Mouse (Mus musculus) hindbrain, embryonic 16.5 days (tissue): ENCODE results near the gene Rnase4. TPM values are rescaled to one million over a fixed set of nuclear protein-coding genes. Genes with fewer than 3 reads are reported as not detected.
A peak's percentile ranks its signal among the peaks of the same experiment; 100 is the strongest.

Experiments
- ATAC-seq: fragments of 200-750 bp; cut with Nextera tagmentation; 2 replicates; pipeline ENCODE4 v1.8.0; 2017; ENCODE audit warnings: moderate TSS enrichment, moderate library complexity
- H3K27ac ChIP-seq: fragments of 300-500 bp; sonication (generic); 2 replicates; pipeline ENCODE4 v1.5.1; 2014; ENCODE audit warnings: low read depth, mild to moderate bottlenecking, control low read depth, low read length, moderate library complexity
- H3K27me3 ChIP-seq: fragments of 300-500 bp; sonication (generic); replicated peaks from 2 replicates; pipeline ENCODE4 v1.6.1; 2014; ENCODE audit warnings: low read length; ENCODE audit not compliant: control insufficient read depth, insufficient read depth
- H3K36me3 ChIP-seq: fragments of 300-500 bp; sonication (generic); 2 replicates; pipeline ENCODE4 v1.6.1; 2014; ENCODE audit warnings: mild to moderate bottlenecking, low read length, moderate library complexity, mixed read lengths; ENCODE audit not compliant: control insufficient read depth, insufficient read depth
- H3K4me1 ChIP-seq: fragments of 300-500 bp; sonication (generic); 2 replicates; pipeline ENCODE4 v1.6.1; 2014; ENCODE audit warnings: low read depth, low read length; ENCODE audit not compliant: control insufficient read depth, insufficient read depth
- H3K4me2 ChIP-seq: fragments of 300-500 bp; sonication (generic); 2 replicates; pipeline ENCODE4 v1.6.1; 2014; ENCODE audit warnings: mild to moderate bottlenecking, low read length, control low read depth, moderate library complexity
- H3K4me3 ChIP-seq: fragments of 300-500 bp; sonication (generic); 2 replicates; pipeline ENCODE4 v1.5.1; 2014; ENCODE audit warnings: mild to moderate bottlenecking, low read length, control low read depth, moderate library complexity
- H3K9ac ChIP-seq: fragments of 300-500 bp; sonication (generic); 2 replicates; pipeline ENCODE4 v1.6.1; 2014; ENCODE audit warnings: low read depth, mild to moderate bottlenecking, control low read depth, low read length, moderate library complexity
- H3K9me3 ChIP-seq: fragments of 300-500 bp; sonication (generic); 2 replicates; pipeline ENCODE4 v1.6.1; 2014; ENCODE audit warnings: mild to moderate bottlenecking, low read length, moderate library complexity; ENCODE audit not compliant: control insufficient read depth
- WGBS: fragments of 180-500 bp; shearing (Covaris S2); extraction: QIAGEN DNeasy Blood & Tissue Kit; methylation state at CpG from one replicate; pipeline ENCODE4 v1.1.7; 2014; 5-methylcytosine and 5-hydroxymethylcytosine counted together
- polyA plus RNA-seq: library from polyadenylated mRNA; unstranded; fragments of >200 nt; fragmentation: Nextera tagmentation; extraction: Ambion mirVana; gene quantifications from 2 replicates; pipeline ENCODE4 v1.2.1, GENCODE M21; 2015

The Rnase4 gene
- polyA plus RNA-seq, 1 experiment from 2014 or later: 19.8 TPM

DNA sequence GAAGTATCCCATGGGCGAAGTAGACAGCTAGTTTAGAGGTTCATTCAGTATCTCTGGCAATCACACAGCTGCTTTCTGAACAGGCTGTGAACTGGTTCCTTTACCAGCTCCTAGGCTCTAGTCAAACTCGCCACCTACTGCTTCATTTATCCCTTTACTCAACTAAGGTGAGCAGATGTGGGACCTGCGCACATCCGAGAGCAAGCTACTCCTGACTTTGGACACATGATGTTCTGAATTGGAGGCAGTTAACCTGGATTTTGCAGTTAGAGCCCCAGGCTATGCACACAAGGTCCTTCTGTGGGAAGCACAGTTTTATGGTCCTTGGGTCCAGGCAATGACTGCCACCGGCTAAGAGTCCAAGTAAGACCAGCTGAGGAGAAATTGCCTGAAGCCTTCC lies 30.1 kb upstream of the Rnase4 start:
- no peak for ATAC-seq
- H3K27me3 ChIP-seq: no peaks in the 10 kb centered on the region
- no peaks in the 10 kb centered on the region for H3K4me1 ChIP-seq
- H3K27ac ChIP-seq: no peak overlapping the region
- H3K4me3 ChIP-seq: no peak overlapping the region
- no peaks in the 10 kb centered on the region for H3K9me3 ChIP-seq
- H3K36me3 ChIP-seq: no peaks in the 10 kb centered on the region
- no peak overlapping the region for H3K9ac ChIP-seq
- WGBS: 88% methylated on average over 5 of the region's 5 CpGs
- no peak overlapping the region for H3K4me2 ChIP-seq

- no peak overlapping the region for H3K4me2 ChIP-seq
- 90% methylated on average over 5 of the region's 5 CpGs for WGBS
- H3K36me3 ChIP-seq: no peaks in the 10 kb centered on the region
- no peak overlapping the region for H3K4me3 ChIP-seq
- H3K9me3 ChIP-seq: no peaks in the 10 kb centered on the region
- no peak for ATAC-seq
- no peak overlapping the region for H3K27ac ChIP-seq
- H3K27me3 ChIP-seq: no peaks in the 10 kb centered on the region
- H3K9ac ChIP-seq: no peak overlapping the region
- H3K4me1 ChIP-seq: peaks cover 5% of the 10 kb centered on the region
These were observed 21.9 kb upstream of the Rnase4 start for GRCm38 (mm10) chr14:51068956-51069355.

DNA sequence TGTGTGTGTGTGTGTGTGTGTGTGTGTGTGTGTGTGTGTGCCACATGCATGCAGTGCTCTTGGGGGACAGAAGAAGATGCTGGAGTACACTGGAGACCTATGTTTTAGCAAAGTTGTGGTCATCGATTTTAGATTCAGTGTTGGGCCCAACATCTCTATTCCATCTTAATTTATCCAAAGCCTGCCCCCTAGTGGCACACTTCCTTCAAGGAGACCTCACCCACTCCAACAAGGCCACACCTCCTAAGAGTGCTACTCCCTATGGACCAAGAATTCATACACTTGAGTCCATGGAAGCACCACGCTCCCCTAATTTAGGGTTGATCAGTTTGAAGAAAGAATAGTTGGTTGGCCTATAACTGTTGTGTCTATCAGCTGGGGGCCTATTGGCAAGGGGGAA lies 21.3 kb upstream of the Rnase4 start:
- no peaks in the 10 kb centered on the region for H3K9me3 ChIP-seq
- no peak overlapping the region for H3K4me3 ChIP-seq
- H3K4me1 ChIP-seq: peaks cover 5% of the 10 kb centered on the region
- no peak overlapping the region for H3K9ac ChIP-seq
- ATAC-seq: no peak
- no peaks in the 10 kb centered on the region for H3K36me3 ChIP-seq
- no peaks in the 10 kb centered on the region for H3K27me3 ChIP-seq
- no peak overlapping the region for H3K27ac ChIP-seq
- no peak overlapping the region for H3K4me2 ChIP-seq
- 95% methylated on average over 2 of the region's 2 CpGs for WGBS

GRCm38 (mm10) chr14:51074335-51074734 lies 16.5 kb upstream of the Rnase4 start, which contains the start of gene Olfr750:
Gene Olfr750 (minus strand): TSS chr14:51074435.
- ATAC-seq: no peak
- 94% methylated on average over 3 of the region's 3 CpGs for WGBS
- no peaks in the 10 kb centered on the region for H3K9me3 ChIP-seq

DNA sequence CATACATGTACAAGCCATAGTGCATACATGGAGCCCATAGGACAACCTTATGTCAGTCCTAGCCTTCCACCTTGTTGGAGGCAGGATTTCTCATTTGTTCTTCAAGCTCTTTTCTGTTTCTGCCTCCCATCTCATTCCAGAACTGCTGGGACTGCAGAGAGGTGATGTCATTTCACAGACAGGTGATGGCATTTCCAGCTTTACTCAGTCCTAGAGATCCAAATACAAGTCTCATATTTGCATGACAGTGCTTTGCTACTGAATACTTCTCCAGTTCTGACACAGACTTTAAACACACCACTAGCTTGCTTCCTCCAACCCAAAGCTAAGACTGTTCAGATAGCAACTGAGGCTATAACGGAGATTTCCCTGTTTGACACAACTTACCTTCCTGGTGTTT lies 11.7 kb upstream of the Rnase4 start:
- no peaks in the 10 kb centered on the region for H3K36me3 ChIP-seq
- no peak overlapping the region for H3K27ac ChIP-seq
- H3K9me3 ChIP-seq: no peaks in the 10 kb centered on the region
- peaks cover 7% of the 10 kb centered on the region; the same call in 1 of the 2 replicates for H3K4me1 ChIP-seq
- H3K4me3 ChIP-seq: no peak overlapping the region
- ATAC-seq: no peak
- WGBS: 83% methylated on average over 1 of the region's 1 CpGs
- H3K4me2 ChIP-seq: no peak overlapping the region
- no peak overlapping the region for H3K9ac ChIP-seq
- peaks cover 4% of the 10 kb centered on the region for H3K27me3 ChIP-seq

More at GRCm38 (mm10) chr14:51074335-51074734, 16.5 kb upstream of the Rnase4 start, which contains the start of gene Olfr750:
- Histone ChIP-seq H3K4me2 (no peak within 1 kb of the TSS), H3K4me1 (no peaks in the 10 kb centered on the region), H3K27ac (no peak within 1 kb of the TSS), H3K4me3 (no peak within 1 kb of the TSS), H3K36me3 (no peaks in the 10 kb centered on the region), H3K27me3 (no peaks in the 10 kb centered on the region), H3K9ac (no peak within 1 kb of the TSS)

DNA sequence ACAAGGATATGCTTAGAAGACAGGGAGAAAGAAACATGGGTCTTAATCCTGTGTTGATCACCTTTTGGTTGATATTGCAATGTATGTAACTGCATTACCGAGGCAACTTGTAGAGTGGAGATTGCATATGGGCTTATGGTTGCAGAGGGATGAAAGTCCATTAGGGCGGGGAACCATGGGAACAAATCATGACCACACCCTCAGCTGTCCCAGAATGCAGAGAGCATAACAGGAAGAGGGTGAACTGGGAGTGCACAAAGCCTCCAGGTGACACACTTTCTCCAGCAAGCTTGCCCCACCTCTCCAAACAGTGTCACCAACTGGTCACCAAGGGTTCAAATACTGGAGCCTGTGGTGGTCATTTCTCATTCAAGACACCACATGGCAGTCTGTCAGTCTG lies 9.8 kb upstream of the Rnase4 start:
- no peak overlapping the region for H3K9ac ChIP-seq
- peaks cover 7% of the 10 kb centered on the region; the same call in 1 of the 2 replicates for H3K4me1 ChIP-seq
- H3K36me3 ChIP-seq: no peaks in the 10 kb centered on the region
- H3K27me3 ChIP-seq: peaks cover 4% of the 10 kb centered on the region
- no peak overlapping the region for H3K4me2 ChIP-seq
- H3K4me3 ChIP-seq: no peak overlapping the region
- ATAC-seq: no peak
- H3K27ac ChIP-seq: no peak overlapping the region
- no peaks in the 10 kb centered on the region for H3K9me3 ChIP-seq
- WGBS: 89% methylated on average over 2 of the region's 2 CpGs

- WGBS: 4% methylated on average over 39 of the region's 40 CpGs
- peak overlapping the region; percentile 87 for H3K4me2 ChIP-seq
- H3K9me3 ChIP-seq: no peaks in the 10 kb centered on the region
- H3K27me3 ChIP-seq: peaks cover 4% of the 10 kb centered on the region
- no peaks in the 10 kb centered on the region for H3K36me3 ChIP-seq
- H3K27ac ChIP-seq: no peak overlapping the region
- H3K9ac ChIP-seq: peak overlapping the region; percentile 63
- peak overlapping the region; percentile 59 for H3K4me3 ChIP-seq
- peaks cover 7% of the 10 kb centered on the region for H3K4me1 ChIP-seq
- ATAC-seq: peak; percentile 85
These were observed 8.0 kb upstream of the Rnase4 start for GRCm38 (mm10) chr14:51082599-51083581.

DNA sequence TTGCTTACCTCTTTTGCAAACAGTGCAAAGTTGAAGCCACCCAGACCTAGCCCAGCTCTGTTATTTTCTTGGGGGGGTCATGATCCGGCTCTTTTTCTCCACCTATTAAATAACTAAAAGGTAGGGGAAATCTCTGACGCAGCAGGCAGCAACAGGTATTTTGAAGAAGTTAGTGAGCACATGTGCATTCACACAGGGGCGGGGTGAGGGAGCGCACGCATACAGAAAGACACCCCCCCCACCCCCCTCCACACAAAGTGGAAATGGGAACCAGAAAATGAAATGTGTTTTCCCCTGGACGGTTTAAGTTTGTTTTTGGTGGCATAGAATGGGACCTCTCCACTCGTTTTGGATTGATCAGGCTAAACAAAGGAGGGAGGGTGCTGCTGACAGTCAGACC lies 7.1 kb upstream of the Rnase4 start:
- H3K36me3 ChIP-seq: no peaks in the 10 kb centered on the region
- H3K9me3 ChIP-seq: no peaks in the 10 kb centered on the region
- ATAC-seq: no peak
- peak overlapping the region; percentile 87 for H3K4me2 ChIP-seq
- peaks cover 4% of the 10 kb centered on the region for H3K27me3 ChIP-seq
- H3K4me1 ChIP-seq: peaks cover 7% of the 10 kb centered on the region
- WGBS: 11% methylated on average over 7 of the region's 7 CpGs
- H3K9ac ChIP-seq: no peak overlapping the region
- H3K4me3 ChIP-seq: peak overlapping the region; percentile 59
- H3K27ac ChIP-seq: no peak overlapping the region

- WGBS: 74% methylated on average over 2 of the region's 2 CpGs
- Histone ChIP-seq H3K9ac (no peak overlapping the region), H3K36me3 (no peaks in the 10 kb centered on the region), H3K4me3 (no peak overlapping the region), H3K4me2 (no peak overlapping the region), H3K27ac (no peak overlapping the region), H3K27me3 (peaks cover 4% of the 10 kb centered on the region), H3K9me3 (no peaks in the 10 kb centered on the region), H3K4me1 (peaks cover 7% of the 10 kb centered on the region)
- ATAC-seq: no peak
These were observed 5.8 kb upstream of the Rnase4 start for GRCm38 (mm10) chr14:51085086-51085485.
